Mouse (Mus musculus): ENCODE results near the gene Cwc25.
"Not testable (repeated sequence)": the region's sequence is repeated elsewhere in the genome, so short reads cannot be mapped to it uniquely, and the experiment has no call there.

The Cwc25 gene

DNA sequence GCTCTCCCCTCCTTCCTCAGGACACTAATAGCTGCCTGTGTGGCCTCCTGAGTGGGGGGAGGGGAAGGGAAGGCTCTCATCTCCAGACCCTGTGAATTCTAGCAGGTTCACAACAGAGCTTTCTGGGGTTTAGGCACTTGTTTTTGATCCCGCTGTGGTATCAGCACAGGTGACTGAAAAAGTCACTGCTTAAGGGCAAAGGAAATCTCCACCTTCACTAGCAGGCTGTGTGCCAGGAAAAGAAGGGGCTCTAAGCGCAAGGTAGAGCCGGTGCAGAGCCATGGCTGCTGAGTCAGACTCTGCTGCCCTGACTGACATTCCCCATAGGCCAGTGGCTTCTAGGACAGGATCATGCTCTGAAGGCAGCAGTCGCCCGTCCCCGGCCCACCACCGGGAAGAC, 37.6 kb downstream of the Cwc25 start:
- no peak for DNase-seq (ENCODE audit: low spot score in 2 of 2)

DNA sequence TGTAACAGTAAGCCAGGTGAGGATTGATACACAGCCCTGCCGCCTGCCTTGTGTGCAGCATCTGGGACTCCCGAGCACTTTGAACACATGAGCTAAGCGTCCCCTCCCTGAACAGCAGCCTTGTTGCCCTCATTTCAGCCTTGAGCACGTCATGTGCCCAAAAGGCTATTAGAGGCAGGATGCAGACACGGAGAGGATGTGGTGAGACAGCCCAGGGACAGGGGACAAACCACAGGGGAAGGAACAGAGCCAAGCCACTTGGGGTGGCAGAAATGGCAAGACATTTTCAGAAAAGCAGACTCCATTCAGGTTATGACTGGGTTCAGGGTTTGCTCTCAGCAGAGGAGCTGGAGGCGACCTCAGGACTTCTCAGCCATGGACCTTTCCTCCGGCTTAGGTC, 38.0 kb downstream of the Cwc25 start:
- no peak for DNase-seq (ENCODE audit: low spot score in 2 of 2)

- DNase-seq (ENCODE audit: low spot score in 2 of 2) = no peak
Measured at GRCm38 (mm10) chr11:97723709-97724108, 42.6 kb downstream of the Cwc25 start.

GRCm38 (mm10) chr11:97721338-97721737, 45.0 kb downstream of the Cwc25 start:
- DNase-seq (ENCODE audit: low spot score in 2 of 2) = no peak

DNA sequence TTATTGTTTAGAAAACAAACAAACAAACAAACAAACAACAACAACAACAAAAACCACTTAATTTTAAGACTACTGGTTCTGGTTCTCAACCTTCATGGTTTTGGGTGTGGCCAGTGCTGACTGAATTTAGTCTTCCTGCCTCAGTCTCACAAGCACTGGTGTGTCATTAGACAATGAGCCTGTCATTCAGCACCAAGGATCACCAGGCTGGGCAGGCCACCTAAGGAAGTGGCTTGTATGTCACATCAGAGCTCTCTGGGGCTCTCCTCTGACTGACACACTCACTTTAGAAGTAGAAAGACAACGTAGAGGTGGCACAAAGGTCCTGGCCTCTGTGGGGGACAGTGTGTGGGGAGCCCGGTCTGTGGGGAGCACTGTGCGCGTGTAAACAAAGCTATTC, 47.3 kb downstream of the Cwc25 start:
- DNase-seq (ENCODE audit: low spot score in 2 of 2) = no peak

DNA sequence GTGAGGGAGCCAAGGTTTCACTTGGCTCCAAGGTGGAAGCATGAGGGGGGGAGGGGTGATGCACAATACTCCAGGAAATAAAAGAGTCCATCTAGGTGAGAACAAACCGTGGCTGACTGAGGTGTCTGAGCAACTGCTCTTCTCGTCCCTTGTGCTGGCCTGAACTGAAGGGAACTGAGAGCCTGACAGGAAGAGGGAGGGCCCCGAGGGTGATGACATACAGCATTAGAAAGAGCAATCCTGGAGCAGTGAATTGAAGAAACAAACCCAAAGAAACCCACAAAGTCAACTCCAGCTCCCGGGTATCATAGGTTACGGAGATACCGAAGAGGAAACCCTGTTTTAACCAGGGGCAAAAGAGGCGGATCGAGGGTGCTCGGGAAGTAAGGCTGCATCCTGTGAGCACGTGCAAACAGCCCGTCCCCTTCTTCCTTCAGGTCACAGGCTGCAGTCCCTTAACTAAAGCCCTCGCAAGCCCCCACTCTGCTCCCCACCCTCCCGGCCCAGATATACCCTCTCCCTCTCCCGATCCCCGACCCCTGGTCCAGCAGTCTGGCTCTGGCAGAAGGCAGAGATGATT, 48.0 kb downstream of the Cwc25 start:
- DNase-seq (ENCODE audit: low spot score in 2 of 2) = no peak

- DNase-seq (ENCODE audit: low spot score in 2 of 2) = no peak
Measured at GRCm38 (mm10) chr11:97717369-97718280, 48.7 kb downstream of the Cwc25 start.

DNA sequence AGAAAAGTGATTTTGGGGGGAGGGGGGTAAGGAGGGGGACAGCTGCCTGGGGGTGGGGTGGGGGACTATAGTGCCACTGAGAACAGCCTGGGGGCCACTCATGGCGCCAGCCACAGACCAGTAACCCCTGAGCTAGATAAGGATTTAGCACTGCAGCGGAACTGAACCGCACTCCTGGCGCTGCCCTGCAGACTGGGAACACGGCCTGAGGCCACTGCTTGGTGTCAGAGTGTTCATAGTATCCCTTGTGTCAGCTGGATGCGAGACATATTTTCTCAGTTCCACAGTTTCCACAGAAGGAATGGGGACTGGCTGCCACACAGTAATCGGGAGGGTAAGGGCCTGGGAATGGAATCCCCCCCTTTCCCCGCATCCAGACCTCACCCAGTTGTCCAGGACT, 50.3 kb downstream of the Cwc25 start:
- no peak for DNase-seq (ENCODE audit: low spot score in 2 of 2)

- DNase-seq (ENCODE audit: low spot score in 2 of 2) = no peak
Measured at GRCm38 (mm10) chr11:97714784-97715760, 51.3 kb downstream of the Cwc25 start.

DNA sequence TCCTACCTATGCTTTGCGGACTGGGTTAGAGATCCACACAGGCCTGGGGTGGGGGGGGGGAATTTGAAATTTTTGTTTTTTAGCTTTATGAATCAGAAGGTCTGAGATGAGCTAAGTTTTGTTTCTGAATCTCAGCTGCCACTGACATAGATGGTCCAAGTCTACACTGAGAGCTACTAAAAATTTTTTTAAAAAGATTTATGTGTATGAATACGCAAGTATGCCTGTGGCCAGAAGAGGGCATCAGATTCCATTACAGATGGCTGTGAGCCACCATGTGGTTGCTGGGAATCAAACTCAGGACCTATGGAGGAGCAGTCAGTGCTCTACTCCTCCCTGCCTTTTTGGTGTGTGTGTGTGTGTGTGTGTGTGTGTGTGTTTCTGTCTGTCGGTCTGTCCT, 52.0 kb downstream of the Cwc25 start:
- DNase-seq (ENCODE audit: low spot score in 2 of 2) = no peak

DNA sequence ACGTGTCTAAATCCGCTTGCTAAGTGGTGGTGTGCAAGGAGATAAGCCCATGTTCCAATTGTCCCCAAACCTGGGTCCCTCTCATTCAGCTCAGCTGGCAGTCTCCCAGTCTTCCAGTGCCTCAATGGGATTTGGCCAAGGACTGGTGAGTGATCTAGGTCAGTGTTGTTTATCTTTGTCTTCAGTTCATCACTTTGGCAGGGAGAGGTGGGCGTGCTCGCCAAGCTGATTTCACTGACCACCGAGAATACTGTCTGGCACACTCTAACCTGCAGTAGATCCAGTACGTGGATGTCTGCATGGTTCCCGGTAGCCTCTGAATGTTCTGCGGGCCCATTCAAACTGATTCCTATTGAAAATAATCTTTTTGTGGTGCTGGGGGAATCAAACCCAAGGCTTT, 52.5 kb downstream of the Cwc25 start:
- no peak for DNase-seq (ENCODE audit: low spot score in 2 of 2)

GRCm38 (mm10) chr11:97712286-97712685, 54.1 kb downstream of the Cwc25 start:
- DNase-seq (ENCODE audit: low spot score in 2 of 2) = no peak

DNA sequence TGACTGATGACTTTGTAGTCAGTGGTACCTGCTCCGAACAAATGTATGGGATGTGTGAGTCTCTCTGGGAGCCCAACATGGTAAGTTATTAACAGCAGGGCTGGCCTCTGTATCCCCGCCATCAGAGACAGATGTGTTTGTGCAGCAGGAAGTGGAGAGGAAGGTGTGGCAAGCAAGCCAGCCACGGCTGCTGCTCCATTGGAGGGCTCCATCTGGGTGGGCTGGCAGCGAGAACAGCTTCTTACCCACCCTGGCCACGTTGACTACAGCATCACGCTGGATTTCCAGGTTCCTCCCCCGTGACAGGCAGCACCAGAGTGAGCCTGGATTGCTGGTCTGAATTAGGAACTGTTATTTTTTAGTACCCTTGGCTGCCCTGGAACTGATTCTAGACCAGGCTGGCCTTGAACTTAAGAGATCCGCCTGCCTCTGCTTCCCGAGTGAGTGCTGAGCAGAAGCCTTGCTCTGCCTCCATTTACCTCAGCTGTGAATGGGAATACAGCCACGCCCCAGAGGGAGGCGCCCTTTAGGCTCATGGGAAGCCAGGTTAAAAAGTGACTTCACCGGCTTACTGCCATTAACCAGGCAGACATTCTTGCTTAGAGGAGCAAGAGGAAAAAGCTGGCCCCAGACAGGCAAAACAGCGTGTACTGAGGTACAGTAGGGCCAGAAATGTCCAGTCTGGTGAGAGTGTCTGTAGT, 55.0 kb downstream of the Cwc25 start:
- no peak for DNase-seq (ENCODE audit: low spot score in 2 of 2)

DNA sequence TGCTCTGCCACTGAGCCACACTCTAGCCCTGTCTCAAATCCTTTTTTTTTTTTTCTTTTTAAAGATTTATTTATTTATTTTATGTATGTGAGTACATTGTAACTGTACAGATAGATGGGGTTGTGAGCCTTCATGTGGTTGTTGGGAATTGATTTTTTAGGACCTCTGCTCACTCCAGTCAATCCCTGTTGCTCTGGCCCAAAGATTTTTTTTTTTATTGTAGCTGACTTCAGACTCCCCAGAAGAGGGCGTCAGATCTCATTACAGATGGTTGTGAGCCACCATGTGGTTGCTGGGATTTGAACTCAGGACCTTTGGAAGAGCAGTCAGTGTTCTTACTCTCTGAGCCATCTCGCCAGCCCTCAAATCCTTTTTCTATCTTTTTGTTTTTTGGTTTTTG, 56.3 kb downstream of the Cwc25 start:
- not testable (repeated sequence) for DNase-seq (ENCODE audit: low spot score in 2 of 2)

DNA sequence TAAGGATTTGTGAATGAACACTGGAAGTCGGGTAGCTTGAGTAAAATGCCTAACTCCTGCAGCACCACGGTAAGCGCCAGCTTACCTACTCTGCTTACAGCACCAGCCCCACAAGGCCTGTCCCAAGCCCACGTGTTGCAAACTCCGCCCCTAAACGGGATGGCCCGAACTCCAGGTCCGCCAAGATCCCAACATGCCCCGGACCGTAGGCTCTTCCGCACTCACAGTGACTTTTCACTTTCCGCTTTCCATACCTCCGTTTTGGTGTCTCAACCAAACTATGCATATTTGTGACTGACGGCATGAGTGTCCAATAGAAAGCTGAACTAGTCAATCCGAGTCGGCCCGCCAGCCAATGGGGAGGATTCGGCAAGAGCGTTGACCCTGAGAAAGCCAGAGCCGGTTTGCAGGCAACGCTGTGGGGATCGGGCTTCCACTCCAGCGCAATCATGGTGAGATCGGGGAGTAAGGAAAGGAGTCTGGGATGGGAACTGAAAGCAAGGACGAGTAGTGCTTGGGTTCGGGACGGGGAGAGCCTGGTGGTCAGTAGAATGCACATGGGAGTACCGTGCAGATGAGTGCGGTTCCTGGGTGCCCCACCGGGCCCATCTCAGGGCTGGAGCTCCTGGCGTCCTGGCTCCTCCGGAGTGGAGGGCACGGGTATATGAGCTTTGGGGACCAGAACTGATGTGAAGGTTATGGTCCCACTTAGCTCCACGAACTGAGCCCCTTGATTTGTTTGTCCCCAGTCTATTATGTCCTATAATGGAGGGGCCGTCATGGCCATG, 63.1 kb downstream of the Cwc25 start, which contains the start of gene Psmb3:
Gene Psmb3, plus strand, starts transcription at position 361 of the 788 bp plus-strand sequence.
- DNase-seq (ENCODE audit: low spot score in 2 of 2) = peak; percentile 95 to 98

- DNase-seq (ENCODE audit: low spot score in 2 of 2) = peak; percentile 93 to 95
Measured at GRCm38 (mm10) chr11:97702393-97702745, 64.0 kb downstream of the Cwc25 start.

DNA sequence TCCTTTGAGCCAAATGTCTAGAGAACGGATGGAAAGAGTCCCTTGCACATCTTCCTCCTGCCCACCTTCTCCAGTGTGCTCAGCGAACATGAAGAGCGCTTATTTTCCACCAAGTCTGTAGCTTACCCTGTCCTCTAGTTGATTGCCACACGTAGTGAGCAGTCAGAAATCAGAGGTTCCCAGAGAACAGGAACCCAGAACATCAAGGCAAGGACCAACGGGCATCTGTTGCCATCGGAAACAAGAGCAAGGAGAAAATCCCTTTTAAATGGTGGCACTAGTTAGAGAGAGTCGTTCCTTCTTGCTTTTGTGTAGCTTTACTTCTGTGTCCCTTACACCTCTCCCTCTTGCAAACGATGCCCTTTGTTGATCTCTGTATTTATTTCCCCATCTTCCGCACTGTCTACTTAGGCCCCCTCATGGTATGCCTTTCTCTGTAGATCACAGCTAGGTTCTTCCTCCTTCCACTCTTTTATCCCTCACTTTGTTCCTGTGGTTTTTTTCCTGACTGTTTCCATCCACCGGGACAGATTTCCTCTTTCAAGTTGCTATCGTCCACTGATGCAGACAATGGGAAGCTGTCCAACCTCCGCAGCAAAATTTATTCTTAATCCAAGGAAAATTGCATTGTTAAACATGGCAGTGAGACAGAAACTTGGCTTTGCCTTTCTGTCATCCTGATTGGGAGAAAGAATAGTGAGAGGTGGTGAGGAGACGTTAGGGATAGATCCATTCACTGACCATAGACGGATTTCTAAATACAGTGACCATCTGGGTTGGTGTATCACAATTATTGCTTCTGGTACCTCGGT, 64.6 kb downstream of the Cwc25 start:
- DNase-seq (ENCODE audit: low spot score in 2 of 2) = no peak

- DNase-seq (ENCODE audit: low spot score in 2 of 2) = peak in 1 of 2 experiments; percentile 36
Measured at GRCm38 (mm10) chr11:97700746-97701580, 65.4 kb downstream of the Cwc25 start.

All from cerebellum, postnatal 4 days (tissue).